Mouse (Mus musculus) heart, postnatal 25 days (tissue): Measurements from ENCODE around the gene Midn. TPM values are rescaled to one million over a fixed set of nuclear protein-coding genes. Genes with fewer than 3 reads are reported as not detected.

Experiments used
- total RNA-seq, 2 experiments: library from RNA; stranded (reverse); gene quantifications; 2 replicates each; pipeline ENCODE4 v1.2.3; 2021

Gene Midn
- total RNA-seq, 2 experiments from 2014 or later, result 92.1 to 120 TPM

Other genes starting within 250 kb of the Midn start
- gene Med16, start 239.3 kb upstream of the Midn start, total RNA-seq, result 10 to 100 TPM; 49.2 to 50.7 TPM
- gene Gm26602, start 237.4 kb upstream of the Midn start, total RNA-seq, result not detected
- under 1 TPM; 0.14 to 0.18 TPM for gene Kiss1r, start 231.3 kb upstream of the Midn start, total RNA-seq
- 10 to 100 TPM; 81.1 to 82.9 TPM for gene R3hdm4, start 227.1 kb upstream of the Midn start, total RNA-seq
- 1 to 10 TPM; 1.9 to 2.0 TPM for gene Arid3a, start 221.2 kb upstream of the Midn start, total RNA-seq
- gene Wdr18, start 188.1 kb upstream of the Midn start, total RNA-seq, result 10 to 100 TPM; 20.5 to 30.1 TPM
- under 1 TPM; 0.14 to 0.21 TPM for gene Grin3b, start 177.6 kb upstream of the Midn start, total RNA-seq
- gene Tmem259, start 163.9 kb upstream of the Midn start, total RNA-seq, result 100 to 1,000 TPM; 110 to 115 TPM
- gene Cnn2, start 159.7 kb upstream of the Midn start, total RNA-seq, result 10 to 100 TPM; 35.9 to 36.6 TPM
- 1 to 10 TPM; 6.5 to 6.7 TPM for gene Abca7, start 151.8 kb upstream of the Midn start, total RNA-seq
- 1 to 10 TPM; 4.7 to 4.9 TPM for gene Arhgap45, start 131.6 kb upstream of the Midn start, total RNA-seq
- gene Polr2e, start 108.5 kb upstream of the Midn start, total RNA-seq, result 10 to 100 TPM; 79.3 to 81.2 TPM
- gene Gpx4, start 101.1 kb upstream of the Midn start, total RNA-seq, result 100 to 1,000 TPM; 691 to 812 TPM
- gene Sbno2, start 42.7 kb upstream of the Midn start, total RNA-seq, result 10 to 100 TPM; 11.0 to 11.6 TPM
- 100 to 1,000 TPM; 133 to 138 TPM for gene Stk11, start 32.5 kb upstream of the Midn start, total RNA-seq
- 1,000 to 10,000 TPM; 1,252 to 1,264 TPM for gene Atp5d, start 9.6 kb upstream of the Midn start, total RNA-seq
- gene Cbarp, start 7.4 kb upstream of the Midn start, total RNA-seq, result 1 to 10 TPM; 2.4 to 3.1 TPM
- gene Cirbp, start 17.7 kb downstream of the Midn start, total RNA-seq, result 10 to 100 TPM; 31.7 to 43.1 TPM
- gene 1600002K03Rik, start 24.7 kb downstream of the Midn start, total RNA-seq, result 1 to 10 TPM; 4.2 to 5.2 TPM
- gene Efna2, start 31.2 kb downstream of the Midn start, total RNA-seq, result 1 to 10 TPM in 1 of 2 experiments, under 1 TPM in 1; 0.91 to 1.1 TPM
- 10 to 100 TPM; 15.3 to 16.7 TPM for gene Mum1, start 78.2 kb downstream of the Midn start, total RNA-seq
- gene Ndufs7, start 100.8 kb downstream of the Midn start, total RNA-seq, result 100 to 1,000 TPM; 957 to 967 TPM
- gene Gamt, start 112.7 kb downstream of the Midn start, total RNA-seq, result 1 to 10 TPM; 9.0 to 9.3 TPM
- 10 to 100 TPM; 55.0 to 69.6 TPM for gene Dazap1, start 113.2 kb downstream of the Midn start, total RNA-seq
- gene Rps15, start 144.2 kb downstream of the Midn start, total RNA-seq, result 100 to 1,000 TPM; 703 to 732 TPM
- gene Apc2, start 147.7 kb downstream of the Midn start, total RNA-seq, result 1 to 10 TPM; 3.4 to 4.0 TPM
- gene 2310011J03Rik, start 172.3 kb downstream of the Midn start, total RNA-seq, result 10 to 100 TPM; 11.4 to 13.8 TPM
- 1 to 10 TPM; 1.3 to 1.6 TPM for gene Pcsk4, start 181.2 kb downstream of the Midn start, total RNA-seq
- gene Reep6, start 181.7 kb downstream of the Midn start, total RNA-seq, result 1 to 10 TPM; 1.9 to 2.1 TPM
- 10 to 100 TPM; 68.4 to 71.7 TPM for gene Adamtsl5, start 200.1 kb downstream of the Midn start, total RNA-seq
- under 1 TPM; 0.18 to 0.36 TPM for gene Plk5, start 208.2 kb downstream of the Midn start, total RNA-seq
- 1 to 10 TPM; 7.5 to 8.8 TPM for gene Mex3d, start 239.4 kb downstream of the Midn start, total RNA-seq